Mouse (Mus musculus) kidney, embryonic 14.5 days (tissue): ENCODE results near the gene Wipi1. TPM values are rescaled to one million over a fixed set of nuclear protein-coding genes. Genes with fewer than 3 reads are reported as not detected.

Experiments
- polyA plus RNA-seq: library from polyadenylated mRNA; unstranded; fragments of >200 nt; fragmentation: Nextera tagmentation; extraction: Ambion mirVana; gene quantifications from 2 replicates; pipeline ENCODE4 v1.2.1, GENCODE M21; 2014

Wipi1 gene
- polyA plus RNA-seq, 1 experiment from 2014 or later, result 19.6 TPM

Other genes starting within 250 kb of the Wipi1 start
- gene Gna13, start 249.1 kb downstream of the Wipi1 start, polyA plus RNA-seq, result 19.0 and 31.0 TPM in 2 replicates
- gene 9930022D16Rik, start 198.1 kb downstream of the Wipi1 start, polyA plus RNA-seq, result not detected in 2 replicates
- 42.1 and 49.8 TPM in 2 replicates for gene Amz2, start 186.0 kb downstream of the Wipi1 start, polyA plus RNA-seq
- 2.2 and 6.1 TPM in 2 replicates for gene Arsg, start 138.6 kb downstream of the Wipi1 start, polyA plus RNA-seq
- 9.7 and 11.8 TPM in 2 replicates for gene Slc16a6, start 138.4 kb downstream of the Wipi1 start, polyA plus RNA-seq
- gene Prkar1a, start 37.4 kb upstream of the Wipi1 start, polyA plus RNA-seq, result 273 and 367 TPM in 2 replicates
- 1.5 and 1.9 TPM in 2 replicates for gene Fam20a, start 110.3 kb upstream of the Wipi1 start, polyA plus RNA-seq
- gene 1700012B07Rik, start 216.1 kb upstream of the Wipi1 start, polyA plus RNA-seq, result not detected in 2 replicates